Mouse (Mus musculus): ENCODE measurements around the gene Rtn4rl1.

The Rtn4rl1 gene

GRCm38 (mm10) chr11:75193256-75194071 lies at the start of gene Rtn4rl1:
TSS of gene Rtn4rl1 (plus strand) at chr11:75193783.
- DNase-seq (ENCODE audit: low read depth, low spot score) = no peak

GRCm38 (mm10) chr11:75145841-75146240 lies 47.7 kb upstream of the Rtn4rl1 start:
- DNase-seq (ENCODE audit: low read depth, low spot score) = no peak

GRCm38 (mm10) chr11:75147106-75147845 lies 46.3 kb upstream of the Rtn4rl1 start:
- no peak for DNase-seq (ENCODE audit: low read depth, low spot score)

- no peak for DNase-seq (ENCODE audit: low read depth, low spot score)
These were observed 45.8 kb upstream of the Rtn4rl1 start for GRCm38 (mm10) chr11:75147846-75148168.

- no peak for DNase-seq (ENCODE audit: low read depth, low spot score)
These were observed 45.1 kb upstream of the Rtn4rl1 start for GRCm38 (mm10) chr11:75148332-75149035.

GRCm38 (mm10) chr11:75150346-75150745 lies 43.2 kb upstream of the Rtn4rl1 start:
- DNase-seq (ENCODE audit: low read depth, low spot score) = no peak

- DNase-seq (ENCODE audit: low read depth, low spot score) = no peak
These were observed 40.7 kb upstream of the Rtn4rl1 start for GRCm38 (mm10) chr11:75152603-75153557.

GRCm38 (mm10) chr11:75154053-75154585 lies 39.5 kb upstream of the Rtn4rl1 start:
- no peak for DNase-seq (ENCODE audit: low read depth, low spot score)

- no peak for DNase-seq (ENCODE audit: low read depth, low spot score)
These were observed 37.6 kb upstream of the Rtn4rl1 start for GRCm38 (mm10) chr11:75155985-75156384.

- DNase-seq (ENCODE audit: low read depth, low spot score) = no peak
These were observed 37.2 kb upstream of the Rtn4rl1 start for GRCm38 (mm10) chr11:75156416-75156815.

GRCm38 (mm10) chr11:75157037-75157436 lies 36.5 kb upstream of the Rtn4rl1 start:
- DNase-seq (ENCODE audit: low read depth, low spot score) = no peak

GRCm38 (mm10) chr11:75157901-75158300 lies 35.7 kb upstream of the Rtn4rl1 start:
- no peak for DNase-seq (ENCODE audit: low read depth, low spot score)

GRCm38 (mm10) chr11:75158432-75158831 lies 35.2 kb upstream of the Rtn4rl1 start:
- DNase-seq (ENCODE audit: low read depth, low spot score) = no peak

- DNase-seq (ENCODE audit: low read depth, low spot score) = no peak
These were observed 34.0 kb upstream of the Rtn4rl1 start for GRCm38 (mm10) chr11:75159564-75159963.

- DNase-seq (ENCODE audit: low read depth, low spot score) = no peak
These were observed 32.6 kb upstream of the Rtn4rl1 start for GRCm38 (mm10) chr11:75160954-75161353.

GRCm38 (mm10) chr11:75161417-75162008 lies 32.1 kb upstream of the Rtn4rl1 start:
- no peak for DNase-seq (ENCODE audit: low read depth, low spot score)

- no peak for DNase-seq (ENCODE audit: low read depth, low spot score)
These were observed 30.9 kb upstream of the Rtn4rl1 start for GRCm38 (mm10) chr11:75162591-75163080.

GRCm38 (mm10) chr11:75163379-75163778 lies 30.2 kb upstream of the Rtn4rl1 start:
- no peak for DNase-seq (ENCODE audit: low read depth, low spot score)

GRCm38 (mm10) chr11:75164051-75164450 lies 29.5 kb upstream of the Rtn4rl1 start:
- DNase-seq (ENCODE audit: low read depth, low spot score) = no peak

- no peak for DNase-seq (ENCODE audit: low read depth, low spot score)
These were observed 28.8 kb upstream of the Rtn4rl1 start for GRCm38 (mm10) chr11:75164750-75165149.

Measured in skeletal muscle tissue, adult 2 months (tissue).